Mouse (Mus musculus): ENCODE data around the gene Sh3pxd2a. TPM values are rescaled to one million over a fixed set of nuclear protein-coding genes. Genes with fewer than 3 reads are reported as not detected.

Gene Sh3pxd2a
- polyA plus RNA-seq, 1 experiment from 2014 or later: 8.7 TPM

DNA sequence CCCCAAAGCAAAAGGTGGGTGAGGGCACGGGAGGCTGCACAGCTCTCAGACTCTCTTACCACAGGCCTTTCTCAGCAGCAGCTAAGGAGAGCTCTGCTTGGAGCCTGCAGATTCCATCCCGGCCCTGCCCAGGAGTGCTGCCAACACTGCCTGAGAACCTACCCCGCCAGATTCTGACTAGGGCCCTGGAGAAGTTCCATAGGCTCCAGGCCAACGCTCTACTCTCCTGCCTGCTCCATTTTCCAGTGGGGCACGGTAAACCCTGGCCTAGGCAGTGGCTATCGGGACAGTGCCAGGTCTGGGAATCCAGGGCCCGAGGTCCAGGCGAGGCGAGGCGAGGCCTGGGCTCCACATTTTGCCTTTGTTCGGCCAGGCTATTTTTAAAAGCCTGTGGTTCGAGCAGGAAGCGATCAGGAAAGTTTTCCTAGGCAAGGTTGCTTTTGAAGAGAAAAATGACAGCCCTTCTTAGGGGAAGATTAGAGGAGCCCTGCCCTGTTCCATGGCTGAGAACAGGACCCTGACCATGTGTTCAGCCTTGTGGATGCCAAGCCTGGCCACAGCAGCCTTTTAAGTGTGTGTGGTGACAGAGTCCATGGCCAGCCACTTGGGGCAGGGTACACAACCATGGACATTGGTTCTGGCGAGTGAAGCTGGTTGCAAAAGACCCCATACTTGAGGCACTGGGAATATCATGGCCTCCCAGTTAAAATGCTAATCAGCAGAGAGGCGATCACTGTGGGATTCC, 184.2 kb downstream of the Sh3pxd2a start:
- Histone ChIP-seq H3K4me2 (replicated peaks; ENCODE audit: low read depth, low read length) (no peak overlapping the region), H3K9ac (ENCODE audit: low read depth, low read length) (peak overlapping the region; percentile 23; the same call in 1 of the 2 replicates), H3K4me1 (ENCODE audit: control insufficient read depth, insufficient read depth, low read length) (peaks cover 20% of the 10 kb centered on the region), H3K4me3 (ENCODE audit: low read length) (no peak overlapping the region), H3K36me3 (ENCODE audit: control insufficient read depth, insufficient read depth, low read length) (peaks cover 66% of the 10 kb centered on the region), H3K9me3 (ENCODE audit: control insufficient read depth, low read length) (no peaks in the 10 kb centered on the region), H3K27ac (ENCODE audit: low read depth, low read length) (peak overlapping the region; percentile 59; the same call in 1 of the 2 replicates), H3K27me3 (ENCODE audit: control insufficient read depth, insufficient read depth, low read length) (no peaks in the 10 kb centered on the region)
- 84% methylated on average over 15 of the region's 15 CpGs for WGBS
- no peak for ATAC-seq (ENCODE audit: low FRiP score, low TSS enrichment)

DNA sequence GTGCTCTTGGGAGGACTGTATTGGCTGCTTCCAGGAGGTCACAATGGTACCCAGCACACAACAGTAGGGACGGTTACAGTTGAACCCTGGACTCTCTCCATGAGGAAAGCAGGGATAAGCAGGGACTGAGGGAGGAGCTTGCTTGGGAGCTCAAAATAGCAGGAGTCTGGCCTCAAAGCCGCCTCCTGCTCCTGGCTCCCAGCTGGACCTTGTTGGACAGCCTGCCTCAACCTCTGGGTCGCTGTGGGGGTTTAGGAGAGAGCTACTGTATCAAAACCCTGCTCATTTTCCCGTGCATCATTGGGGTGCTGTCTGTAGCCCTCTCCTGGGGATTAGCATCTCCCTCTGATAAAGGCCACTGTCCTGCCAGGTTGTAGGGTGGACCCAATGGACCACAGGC, 184.8 kb downstream of the Sh3pxd2a start:
- peak overlapping the region; percentile 59; the same call in 1 of the 2 replicates for H3K27ac ChIP-seq (ENCODE audit: low read depth, low read length)
- 54% methylated on average over 4 of the region's 4 CpGs for WGBS
- no peaks in the 10 kb centered on the region for H3K27me3 ChIP-seq (ENCODE audit: control insufficient read depth, insufficient read depth, low read length)
- peaks cover 64% of the 10 kb centered on the region for H3K36me3 ChIP-seq (ENCODE audit: control insufficient read depth, insufficient read depth, low read length)
- no peak overlapping the region for H3K4me3 ChIP-seq (ENCODE audit: low read length)
- H3K9me3 ChIP-seq (ENCODE audit: control insufficient read depth, low read length): no peaks in the 10 kb centered on the region
- no peak overlapping the region for H3K4me2 ChIP-seq (replicated peaks; ENCODE audit: low read depth, low read length)
- H3K4me1 ChIP-seq (ENCODE audit: control insufficient read depth, insufficient read depth, low read length): peaks cover 20% of the 10 kb centered on the region
- H3K9ac ChIP-seq (ENCODE audit: low read depth, low read length): no peak overlapping the region
- ATAC-seq (ENCODE audit: low FRiP score, low TSS enrichment): no peak

DNA sequence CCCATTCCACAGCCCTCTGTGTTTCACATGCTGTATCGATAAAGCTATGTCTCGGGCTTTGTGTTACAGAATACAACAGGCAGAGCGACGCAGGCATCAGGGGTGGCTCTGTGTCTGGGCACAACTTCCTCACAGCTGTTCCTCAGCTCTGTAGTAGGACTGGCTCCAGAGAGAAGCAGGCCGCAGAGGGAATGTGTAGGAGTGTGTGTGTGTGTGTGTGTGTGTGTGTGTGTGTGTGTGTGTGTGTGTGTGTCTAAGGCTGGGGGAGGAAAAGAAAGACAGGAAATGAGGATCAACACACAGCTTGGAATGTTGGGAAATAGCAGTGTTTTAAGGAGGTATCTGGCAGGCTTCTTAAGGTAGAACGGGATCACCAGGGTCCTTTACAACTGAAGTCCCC, 187.5 kb downstream of the Sh3pxd2a start:
- H3K4me1 ChIP-seq (ENCODE audit: control insufficient read depth, insufficient read depth, low read length): peaks cover 13% of the 10 kb centered on the region; the same call in 1 of the 2 replicates
- H3K9ac ChIP-seq (ENCODE audit: low read depth, low read length): no peak overlapping the region
- ATAC-seq (ENCODE audit: low FRiP score, low TSS enrichment): no peak
- H3K4me2 ChIP-seq (replicated peaks; ENCODE audit: low read depth, low read length): no peak overlapping the region
- H3K36me3 ChIP-seq (ENCODE audit: control insufficient read depth, insufficient read depth, low read length): peaks cover 71% of the 10 kb centered on the region
- no peaks in the 10 kb centered on the region for H3K27me3 ChIP-seq (ENCODE audit: control insufficient read depth, insufficient read depth, low read length)
- no peak overlapping the region for H3K27ac ChIP-seq (ENCODE audit: low read depth, low read length)
- H3K4me3 ChIP-seq (ENCODE audit: low read length): no peak overlapping the region
- 58% methylated on average over 6 of the region's 6 CpGs for WGBS
- H3K9me3 ChIP-seq (ENCODE audit: control insufficient read depth, low read length): no peaks in the 10 kb centered on the region

DNA sequence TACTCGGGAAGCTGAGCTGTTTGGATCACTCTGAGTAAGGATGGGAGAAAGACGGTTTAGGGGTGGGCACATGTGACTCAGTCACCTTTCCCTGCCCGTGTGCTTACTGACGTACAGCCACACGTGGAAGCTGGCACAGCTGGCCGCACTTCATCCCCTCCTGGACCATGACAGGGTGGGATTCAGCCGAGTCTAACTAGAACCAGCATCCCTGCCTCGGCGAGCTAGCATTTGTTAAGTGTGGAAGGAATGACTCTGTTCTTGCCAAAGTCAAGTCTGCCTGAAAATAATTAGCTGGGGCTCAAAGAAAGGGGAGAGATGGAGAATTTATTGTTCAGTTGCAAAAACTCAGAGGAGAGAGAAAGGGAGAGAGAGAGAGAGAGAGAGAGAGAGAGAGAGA, 193.7 kb downstream of the Sh3pxd2a start:
- no peaks in the 10 kb centered on the region for H3K4me1 ChIP-seq (ENCODE audit: control insufficient read depth, insufficient read depth, low read length)
- WGBS: 75% methylated on average over 9 of the region's 9 CpGs
- no peaks in the 10 kb centered on the region for H3K27me3 ChIP-seq (ENCODE audit: control insufficient read depth, insufficient read depth, low read length)
- no peak overlapping the region for H3K27ac ChIP-seq (ENCODE audit: low read depth, low read length)
- ATAC-seq (ENCODE audit: low FRiP score, low TSS enrichment): no peak
- H3K36me3 ChIP-seq (ENCODE audit: control insufficient read depth, insufficient read depth, low read length): peaks cover 73% of the 10 kb centered on the region
- no peaks in the 10 kb centered on the region for H3K9me3 ChIP-seq (ENCODE audit: control insufficient read depth, low read length)
- H3K4me3 ChIP-seq (ENCODE audit: low read length): no peak overlapping the region
- no peak overlapping the region for H3K4me2 ChIP-seq (replicated peaks; ENCODE audit: low read depth, low read length)
- no peak overlapping the region for H3K9ac ChIP-seq (ENCODE audit: low read depth, low read length)

DNA sequence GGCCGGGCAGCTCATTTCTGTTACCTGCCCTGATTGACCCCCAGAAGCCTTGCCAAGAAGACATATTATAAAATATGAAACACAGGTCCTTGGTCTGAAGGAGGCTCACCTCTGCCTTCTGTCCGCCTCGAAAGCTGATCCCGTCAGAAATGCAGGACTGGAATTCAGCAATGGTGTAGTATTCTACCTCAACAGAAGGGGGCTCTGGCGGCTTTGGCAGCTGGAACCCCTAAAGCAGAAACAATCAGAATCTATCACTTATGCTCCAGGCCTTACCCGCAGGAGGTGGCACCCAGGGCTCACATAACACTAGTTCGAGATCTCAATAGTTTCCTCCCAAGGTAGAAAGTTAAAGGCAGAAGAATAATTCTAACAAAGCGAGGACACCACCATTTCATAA, 194.5 kb downstream of the Sh3pxd2a start:
- no peak overlapping the region for H3K4me3 ChIP-seq (ENCODE audit: low read length)
- H3K9ac ChIP-seq (ENCODE audit: low read depth, low read length): no peak overlapping the region
- H3K9me3 ChIP-seq (ENCODE audit: control insufficient read depth, low read length): no peaks in the 10 kb centered on the region
- no peak overlapping the region for H3K4me2 ChIP-seq (replicated peaks; ENCODE audit: low read depth, low read length)
- H3K27me3 ChIP-seq (ENCODE audit: control insufficient read depth, insufficient read depth, low read length): no peaks in the 10 kb centered on the region
- no peak overlapping the region for H3K27ac ChIP-seq (ENCODE audit: low read depth, low read length)
- no peak for ATAC-seq (ENCODE audit: low FRiP score, low TSS enrichment)
- 52% methylated on average over 8 of the region's 8 CpGs for WGBS
- no peaks in the 10 kb centered on the region for H3K4me1 ChIP-seq (ENCODE audit: control insufficient read depth, insufficient read depth, low read length)
- peaks cover 76% of the 10 kb centered on the region for H3K36me3 ChIP-seq (ENCODE audit: control insufficient read depth, insufficient read depth, low read length)

DNA sequence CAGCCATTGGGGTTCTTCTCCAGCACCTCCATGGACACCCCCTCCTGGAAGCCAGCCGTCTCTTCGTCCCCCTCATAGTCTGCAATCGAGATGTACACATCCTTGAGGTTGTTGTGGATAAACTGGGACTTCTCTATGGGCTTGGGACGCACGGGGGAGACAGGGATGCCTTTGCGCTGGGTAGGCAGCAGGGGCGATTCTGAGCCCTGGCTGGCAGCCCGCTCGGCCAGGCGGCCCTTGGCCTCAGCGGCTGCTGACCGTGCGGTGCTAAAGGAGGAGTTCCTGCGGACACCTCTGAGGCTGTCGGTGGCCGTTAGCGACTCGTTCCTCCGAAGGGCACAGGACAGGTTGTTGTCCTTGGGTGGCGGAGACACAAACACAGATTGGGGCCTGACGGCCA, 197.1 kb downstream of the Sh3pxd2a start:
- no peaks in the 10 kb centered on the region for H3K4me1 ChIP-seq (ENCODE audit: control insufficient read depth, insufficient read depth, low read length)
- no peak overlapping the region for H3K4me3 ChIP-seq (ENCODE audit: low read length)
- WGBS: 85% methylated on average over 21 of the region's 21 CpGs
- no peak overlapping the region for H3K4me2 ChIP-seq (replicated peaks; ENCODE audit: low read depth, low read length)
- no peak for ATAC-seq (ENCODE audit: low FRiP score, low TSS enrichment)
- H3K27ac ChIP-seq (ENCODE audit: low read depth, low read length): no peak overlapping the region
- no peak overlapping the region for H3K9ac ChIP-seq (ENCODE audit: low read depth, low read length)
- H3K9me3 ChIP-seq (ENCODE audit: control insufficient read depth, low read length): no peaks in the 10 kb centered on the region
- no peaks in the 10 kb centered on the region for H3K27me3 ChIP-seq (ENCODE audit: control insufficient read depth, insufficient read depth, low read length)
- peaks cover 53% of the 10 kb centered on the region for H3K36me3 ChIP-seq (ENCODE audit: control insufficient read depth, insufficient read depth, low read length)

DNA sequence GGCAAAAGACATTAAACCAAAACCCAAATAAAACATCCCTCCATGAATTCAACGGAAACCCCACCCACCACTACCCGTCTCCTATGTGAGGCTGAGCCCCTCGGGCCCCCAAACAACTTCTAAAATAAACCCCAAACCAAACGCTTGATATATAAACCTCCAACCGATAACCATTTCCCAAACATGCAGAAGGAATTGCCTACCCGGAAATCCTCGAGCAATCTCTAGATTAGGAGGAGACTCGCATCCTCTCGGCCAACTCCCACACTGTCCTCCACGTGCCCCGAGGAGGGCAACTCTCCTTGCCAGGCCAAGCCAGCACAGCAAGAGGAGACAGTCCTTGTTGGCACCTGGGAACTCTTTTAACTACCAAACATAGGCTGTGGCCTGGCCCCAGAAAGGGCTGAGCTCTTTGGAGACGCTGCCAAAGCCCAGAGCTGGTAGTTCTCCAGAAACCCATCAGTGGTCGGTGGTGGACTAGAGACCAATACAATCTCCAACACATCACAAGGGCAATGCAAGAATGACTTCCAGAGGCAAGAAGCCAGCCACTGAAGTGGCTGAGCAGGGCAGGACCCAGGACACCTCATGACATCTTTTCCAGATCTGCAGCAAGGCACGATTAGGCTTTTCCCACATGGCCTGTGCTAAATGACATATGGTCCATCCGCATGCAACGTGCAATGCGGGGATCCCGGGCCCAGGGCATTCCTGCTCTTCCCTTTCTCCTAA, 198.0 kb downstream of the Sh3pxd2a start:
- H3K9me3 ChIP-seq (ENCODE audit: control insufficient read depth, low read length): no peaks in the 10 kb centered on the region
- WGBS: 91% methylated on average over 18 of the region's 18 CpGs
- no peak overlapping the region for H3K4me3 ChIP-seq (ENCODE audit: low read length)
- no peak for ATAC-seq (ENCODE audit: low FRiP score, low TSS enrichment)
- H3K36me3 ChIP-seq (ENCODE audit: control insufficient read depth, insufficient read depth, low read length): peaks cover 46% of the 10 kb centered on the region
- no peak overlapping the region for H3K9ac ChIP-seq (ENCODE audit: low read depth, low read length)
- no peaks in the 10 kb centered on the region for H3K27me3 ChIP-seq (ENCODE audit: control insufficient read depth, insufficient read depth, low read length)
- H3K4me1 ChIP-seq (ENCODE audit: control insufficient read depth, insufficient read depth, low read length): no peaks in the 10 kb centered on the region
- no peak overlapping the region for H3K27ac ChIP-seq (ENCODE audit: low read depth, low read length)
- H3K4me2 ChIP-seq (replicated peaks; ENCODE audit: low read depth, low read length): no peak overlapping the region

DNA sequence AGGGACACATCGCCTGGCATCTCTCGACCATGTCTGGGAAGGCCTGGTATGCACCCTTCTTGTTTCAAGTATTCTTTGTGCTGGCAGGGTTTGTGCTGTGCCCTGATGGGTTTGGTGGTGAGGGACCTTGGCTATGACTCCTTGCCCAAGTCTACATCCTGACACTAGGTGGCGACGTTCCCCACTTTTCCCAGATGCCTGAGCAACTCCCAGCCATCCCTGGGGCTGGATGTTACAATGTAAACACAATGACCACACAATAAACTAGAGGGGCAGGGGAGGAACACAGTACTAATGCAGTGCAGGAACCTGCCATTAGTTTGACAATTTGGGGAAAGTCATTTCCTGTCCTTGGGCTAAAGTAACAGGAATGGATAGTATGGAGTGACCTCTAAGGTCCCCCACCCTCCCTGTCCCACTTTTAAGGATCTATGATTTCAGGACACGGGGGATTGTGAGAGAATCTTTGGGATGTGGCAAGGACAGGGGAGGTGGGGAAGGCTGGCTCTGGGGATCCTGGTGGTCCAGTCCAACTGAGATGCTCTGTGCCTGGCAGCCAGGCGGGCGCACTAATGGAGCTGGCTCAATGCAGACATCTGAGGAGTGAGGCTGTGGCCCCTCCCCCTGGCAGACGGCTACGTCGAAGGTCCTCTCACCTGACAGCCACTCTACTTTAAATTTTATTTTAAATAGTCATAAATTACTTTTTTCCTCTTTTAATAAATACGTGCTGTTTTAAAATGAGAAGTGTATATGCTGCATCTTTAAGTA, 199.7 kb downstream of the Sh3pxd2a start:
- peaks cover 39% of the 10 kb centered on the region for H3K36me3 ChIP-seq (ENCODE audit: control insufficient read depth, insufficient read depth, low read length)
- 0 out of 2 replicates have a peak, but pooled peaks cover 2% of the 10 kb centered on the region for H3K4me1 ChIP-seq (ENCODE audit: control insufficient read depth, insufficient read depth, low read length)
- H3K27ac ChIP-seq (ENCODE audit: low read depth, low read length): no peak overlapping the region
- no peaks in the 10 kb centered on the region for H3K9me3 ChIP-seq (ENCODE audit: control insufficient read depth, low read length)
- ATAC-seq (ENCODE audit: low FRiP score, low TSS enrichment): peak; percentile 66
- H3K27me3 ChIP-seq (ENCODE audit: control insufficient read depth, insufficient read depth, low read length): no peaks in the 10 kb centered on the region
- WGBS: 45% methylated on average over 11 of the region's 11 CpGs
- no peak overlapping the region for H3K9ac ChIP-seq (ENCODE audit: low read depth, low read length)
- no peak overlapping the region for H3K4me2 ChIP-seq (replicated peaks; ENCODE audit: low read depth, low read length)
- no peak overlapping the region for H3K4me3 ChIP-seq (ENCODE audit: low read length)
